Mouse (Mus musculus) liver, embryonic 14.5 days (tissue): ENCODE results near the gene Cryba4. TPM values are rescaled to one million over a fixed set of nuclear protein-coding genes. Genes with fewer than 3 reads are reported as not detected.

Source experiments
- ATAC-seq: fragments of 200-750 bp; cut with Nextera tagmentation; 2 replicates; pipeline ENCODE4 v1.8.0; 2017; ENCODE audit warnings: moderate number of reproducible peaks, mild to moderate bottlenecking, moderate library complexity; ENCODE audit not compliant: insufficient read depth
- DNase-seq, 3 experiments: peaks; one replicate each; pipeline ENCODE4 v3.0.0-alpha.2; 2012 to 2013; ENCODE audit warnings: low read depth in 3 of 3, low spot score in 3 of 3
- H3K27ac ChIP-seq: fragments of 300-500 bp; sonication (generic); 2 replicates; pipeline ENCODE4 v1.5.1; 2014; ENCODE audit warnings: moderate library complexity, mild to moderate bottlenecking, control low read depth, inconsistent platforms
- H3K27me3 ChIP-seq: fragments of 300-500 bp; sonication (generic); 2 replicates; pipeline ENCODE4 v1.6.1; 2014; ENCODE audit warnings: mild to moderate bottlenecking, low read length, moderate library complexity; ENCODE audit not compliant: control insufficient read depth, insufficient read depth
- H3K36me3 ChIP-seq: fragments of 300-500 bp; sonication (generic); replicated peaks from 2 replicates; pipeline ENCODE4 v1.6.1; 2014; ENCODE audit warnings: low read depth; ENCODE audit not compliant: control insufficient read depth, insufficient read depth
- H3K4me1 ChIP-seq, 2 experiments: fragments of 200-500 bp in 1 of 2; fragments of 300-500 bp in 1 of 2; sonication (generic) in 1 of 2; replicated peaks; 2 replicates each; pipeline ENCODE4 v1.6.1; 2012 to 2014; ENCODE audit warnings: antibody characterized with exemption in 1 of 2, inconsistent platforms in 1 of 2, low read length in 1 of 2; ENCODE audit not compliant: control insufficient read depth in 2 of 2, insufficient read depth in 2 of 2
- H3K4me2 ChIP-seq: fragments of 300-500 bp; sonication (generic); 2 replicates; pipeline ENCODE4 v1.6.1; 2014; ENCODE audit warnings: low read depth, mild to moderate bottlenecking, control low read depth, moderate library complexity
- H3K4me3 ChIP-seq, 2 experiments: fragments of 200-500 bp in 1 of 2; fragments of 300-500 bp in 1 of 2; sonication (generic) in 1 of 2; 2 replicates each; pipeline ENCODE4 v1.5.1; 2012 to 2014; ENCODE audit warnings: low read depth in 2 of 2, low read length in 2 of 2, mild to moderate bottlenecking in 2 of 2, control low read depth in 1 of 2, inconsistent platforms in 1 of 2, moderate library complexity in 1 of 2; ENCODE audit not compliant: insufficient read depth in 1 of 2
- H3K9ac ChIP-seq: fragments of 300-500 bp; sonication (generic); replicated peaks from 2 replicates; pipeline ENCODE4 v1.6.1; 2014; ENCODE audit warnings: mild to moderate bottlenecking, control low read depth, moderate library complexity
- H3K9me3 ChIP-seq: fragments of 300-500 bp; sonication (generic); 2 replicates; pipeline ENCODE4 v1.6.1; 2016; ENCODE audit warnings: low read length, mixed read lengths; ENCODE audit not compliant: control insufficient read depth
- CTCF ChIP-seq: IDR thresholded peaks from 2 replicates; pipeline ENCODE4 v1.5.1; 2016; ENCODE audit warnings: antibody characterized with exemption, low read depth, control low read depth
- EP300 ChIP-seq: IDR thresholded peaks from 2 replicates; pipeline ENCODE4 v1.6.1; 2016; ENCODE audit warnings: antibody characterized with exemption, low read depth
- WGBS: fragments of 180-500 bp; shearing (Covaris S2); extraction: QIAGEN DNeasy Blood & Tissue Kit; methylation state at CpG from one replicate; pipeline ENCODE4 v1.1.7; 2014; ENCODE audit not compliant: insufficient replicate concordance; 5-methylcytosine and 5-hydroxymethylcytosine counted together
- polyA plus RNA-seq, 2 experiments: library from polyadenylated mRNA; depleted of rRNA in 1 of 2; stranded (reverse) in 1 of 2; unstranded in 1 of 2; fragments of >200 nt; fragmentation: Nextera tagmentation in 1 of 2; extraction: Ambion mirVana in 1 of 2; gene quantifications; 2 replicates each; pipeline versions ENCODE4 v1.2.1 to v1.2.3; 2012 to 2014

Cryba4 gene
- polyA plus RNA-seq, 2 experiments = 0.39 to 0.95 TPM

DNA sequence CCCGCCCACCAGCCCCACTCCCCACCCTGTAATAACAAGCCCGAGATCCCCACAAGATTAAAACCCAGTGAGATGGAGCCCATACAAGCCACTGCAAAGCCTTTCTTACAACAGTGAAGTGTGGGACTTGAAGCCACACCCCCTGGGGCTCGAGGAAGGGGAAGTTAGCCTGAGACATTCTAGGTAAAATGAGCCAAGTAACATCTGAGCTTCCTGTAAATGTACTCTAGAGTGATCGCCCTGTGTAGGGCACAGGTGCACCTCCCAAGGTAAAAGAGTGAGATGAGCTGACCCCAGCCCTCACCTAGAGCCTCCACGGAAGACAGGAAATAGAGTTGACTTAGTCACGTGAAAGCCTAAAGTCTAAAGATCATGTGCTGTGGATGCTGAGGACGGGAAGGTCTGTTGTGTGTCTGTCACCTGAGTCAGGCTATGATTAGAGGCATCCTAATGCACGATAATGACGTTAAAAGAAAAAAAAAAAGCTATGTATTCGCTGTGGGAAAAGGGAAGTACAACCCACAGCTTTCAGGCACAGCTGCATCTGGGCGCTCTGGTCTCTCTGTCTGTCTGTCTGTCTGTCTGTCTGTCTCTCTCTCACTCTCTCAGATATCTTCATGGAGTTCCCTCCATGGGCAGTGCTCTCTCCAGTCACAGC lies 34.8 kb upstream of the Cryba4 start:
- Histone ChIP-seq H3K9ac (no peak overlapping the region), H3K4me2 (0 out of 2 replicates have a peak overlapping the region, but pooled peaks have one; percentile 13), H3K27me3 (no peaks in the 10 kb centered on the region), H3K36me3 (no peaks in the 10 kb centered on the region), H3K27ac (no peak overlapping the region), H3K4me3 (no peak overlapping the region), H3K9me3 (no peaks in the 10 kb centered on the region), H3K4me1 (peaks cover 7 to 50% of the 10 kb centered on the region in 2 experiments; a peak in 3 of 4 replicates)
- ATAC-seq (0 out of 2 replicates have a peak, but pooled peaks have one; percentile 11), DNase-seq (no peak)
- no peak for TF ChIP-seq EP300
- no peak for TF ChIP-seq CTCF
- 14% methylated on average over 11 of the region's 11 CpGs for WGBS

DNA sequence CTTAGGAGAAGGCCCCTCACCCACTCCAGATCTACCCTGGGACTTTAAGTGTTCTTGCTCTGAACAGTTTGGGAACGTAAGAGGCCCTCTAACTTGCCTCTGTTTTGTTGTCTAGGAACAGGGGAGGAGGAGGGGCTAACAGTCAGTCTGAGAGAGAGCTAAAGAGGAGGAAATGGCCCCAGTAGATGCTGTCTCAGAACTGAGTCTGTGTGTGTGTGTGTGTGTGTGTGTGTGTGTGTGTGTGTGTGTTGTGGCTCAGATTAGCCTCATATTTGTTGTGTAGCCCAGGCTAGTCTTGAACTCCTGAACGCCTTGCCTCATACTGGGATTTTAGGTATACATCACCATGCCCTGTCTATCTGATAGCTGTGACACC lies 34.3 kb upstream of the Cryba4 start:
- Histone ChIP-seq H3K36me3 (no peaks in the 10 kb centered on the region), H3K4me1 (peaks cover 7 to 55% of the 10 kb centered on the region in 2 experiments; a peak in 3 of 4 replicates), H3K27ac (no peak overlapping the region), H3K4me3 (no peak overlapping the region), H3K27me3 (no peaks in the 10 kb centered on the region), H3K4me2 (no peak overlapping the region), H3K9me3 (no peaks in the 10 kb centered on the region), H3K9ac (no peak overlapping the region)
- 35% methylated on average over 2 of the region's 2 CpGs for WGBS
- DNase-seq = no peak
- no peak for TF ChIP-seq EP300
- TF ChIP-seq CTCF = no peak
- no peak for ATAC-seq

DNA sequence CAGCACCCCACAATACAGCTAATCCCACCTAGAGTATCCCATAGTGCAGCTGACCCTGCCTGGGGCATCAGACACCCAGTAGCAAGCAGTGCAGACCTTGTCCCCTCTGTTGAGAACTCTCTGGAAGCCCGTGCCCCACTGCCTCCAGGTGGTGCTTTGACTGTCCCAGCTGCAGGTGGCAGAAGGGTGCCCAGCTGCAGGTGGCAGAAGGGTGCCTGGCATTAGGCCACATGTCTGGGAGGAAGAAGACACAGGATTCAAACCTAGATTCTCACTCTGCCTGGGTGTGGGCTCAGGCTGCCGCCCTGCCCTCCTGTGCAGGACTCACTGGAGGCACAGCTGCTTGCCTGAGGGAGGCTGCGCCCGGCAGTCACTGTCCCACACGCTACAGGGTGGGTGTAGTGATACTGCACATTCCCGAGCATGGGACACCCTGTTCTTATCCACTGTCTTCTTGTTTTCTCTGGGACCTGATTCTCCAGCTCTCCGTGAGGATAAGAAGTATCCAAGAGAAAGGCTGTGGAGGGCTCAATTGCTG lies 33.3 kb upstream of the Cryba4 start:
- no peak overlapping the region for H3K4me3 ChIP-seq
- no peak overlapping the region for H3K9ac ChIP-seq
- no peaks in the 10 kb centered on the region for H3K27me3 ChIP-seq
- H3K36me3 ChIP-seq = no peaks in the 10 kb centered on the region
- H3K27ac ChIP-seq = no peak overlapping the region
- no peaks in the 10 kb centered on the region for H3K9me3 ChIP-seq
- peaks cover 7 to 60% of the 10 kb centered on the region in 2 experiments; a peak in 3 of 4 replicates for H3K4me1 ChIP-seq
- ATAC-seq (no peak), DNase-seq (no peak)
- 64% methylated on average over 7 of the region's 7 CpGs for whole genome bisulfite sequencing
- TF ChIP-seq EP300 (no peak), CTCF (no peak)
- no peak overlapping the region for H3K4me2 ChIP-seq

- peak overlapping the region; percentile 6 for H3K4me2 ChIP-seq
- H3K9me3 ChIP-seq = no peaks in the 10 kb centered on the region
- H3K36me3 ChIP-seq = no peaks in the 10 kb centered on the region
- H3K4me1 ChIP-seq = peaks cover 8 to 68% of the 10 kb centered on the region in 2 experiments; a peak in 3 of 4 replicates
- DNase-seq (no peak), ATAC-seq (no peak)
- no peak for TF ChIP-seq CTCF
- no peak for TF ChIP-seq EP300
- 12% methylated on average over 7 of the region's 7 CpGs for WGBS
- no peak overlapping the region for H3K27ac ChIP-seq
- H3K4me3 ChIP-seq = no peak overlapping the region
- H3K9ac ChIP-seq = no peak overlapping the region
- H3K27me3 ChIP-seq = no peaks in the 10 kb centered on the region
These were observed 31.9 kb upstream of the Cryba4 start for GRCm38 (mm10) chr5:112284203-112284582.

GRCm38 (mm10) chr5:112283543-112284202 lies 31.4 kb upstream of the Cryba4 start:
- peak overlapping the region; percentile 6 for H3K4me2 ChIP-seq
- H3K9ac ChIP-seq = no peak overlapping the region
- H3K27me3 ChIP-seq = no peaks in the 10 kb centered on the region
- no peaks in the 10 kb centered on the region for H3K36me3 ChIP-seq
- H3K27ac ChIP-seq = no peak overlapping the region
- ATAC-seq (peak; percentile 9; the same call in 1 of the 2 replicates), DNase-seq (no peak)
- H3K4me1 ChIP-seq = peaks cover 12 to 73% of the 10 kb centered on the region in 2 experiments; a peak in 3 of 4 replicates
- TF ChIP-seq CTCF (no peak), EP300 (no peak)
- no peaks in the 10 kb centered on the region for H3K9me3 ChIP-seq
- WGBS = 9% methylated on average over 10 of the region's 10 CpGs
- no peak overlapping the region for H3K4me3 ChIP-seq
